Mouse (Mus musculus): ENCODE data around the gene Ankrd36.

- TF ChIP-seq CTCF (IDR thresholded peaks at IDR 0.05; ENCODE audit: extremely low read depth, insufficient read depth, low read length) (no peak), POLR2A (IDR thresholded peaks at IDR 0.05; ENCODE audit: extremely low read depth, insufficient read depth, low read length) (no peak)
These were observed 73.6 kb downstream of the Ankrd36 start for GRCm38 (mm10) chr11:5643085-5643484.

All from cortical plate, adult 2 months (tissue).